Mouse (Mus musculus): ENCODE results near the gene Ncoa6.
A peak's percentile ranks its signal among the peaks of the same experiment; 100 is the strongest.
"Not testable (repeated sequence)": the region's sequence is repeated elsewhere in the genome, so short reads cannot be mapped to it uniquely, and the experiment has no call there.

Ncoa6 gene

GRCm38 (mm10) chr2:155473570-155474088 lies at the start of gene Ncoa6:
Gene Ncoa6 (minus strand): TSS chr2:155473894.
- peak; percentile 76 for DNase-seq (ENCODE audit: low read depth, low spot score)

- DNase-seq (ENCODE audit: low read depth, low spot score), result peak; percentile 17
These were observed 45.0 kb upstream of the Ncoa6 start for GRCm38 (mm10) chr2:155518531-155519270.

- peak; percentile 97 for DNase-seq (ENCODE audit: low read depth, low spot score)
These were observed 44.0 kb upstream of the Ncoa6 start, which contains the start of the genes Acss2 and Ggt7 for GRCm38 (mm10) chr2:155517455-155518423. Gene Acss2 (plus strand): TSS chr2:155517948. Gene Ggt7 (minus strand): TSS chr2:155518237.

GRCm38 (mm10) chr2:155515941-155516340 lies 42.2 kb upstream of the Ncoa6 start:
- peak; percentile 48 for DNase-seq (ENCODE audit: low read depth, low spot score)

GRCm38 (mm10) chr2:155514666-155515065 lies 41.0 kb upstream of the Ncoa6 start:
- DNase-seq (ENCODE audit: low read depth, low spot score), result peak; percentile 52

GRCm38 (mm10) chr2:155513543-155513942 lies 39.8 kb upstream of the Ncoa6 start:
- no peak for DNase-seq (ENCODE audit: low read depth, low spot score)

- peak; percentile 73 for DNase-seq (ENCODE audit: low read depth, low spot score)
These were observed 38.8 kb upstream of the Ncoa6 start for GRCm38 (mm10) chr2:155512479-155512878.

GRCm38 (mm10) chr2:155507721-155508470 lies 34.2 kb upstream of the Ncoa6 start:
- DNase-seq (ENCODE audit: low read depth, low spot score), result peak; percentile 23

- no peak for DNase-seq (ENCODE audit: low read depth, low spot score)
These were observed 32.1 kb upstream of the Ncoa6 start for GRCm38 (mm10) chr2:155505811-155506210.

GRCm38 (mm10) chr2:155504440-155505355 lies 31.0 kb upstream of the Ncoa6 start:
- peak; percentile 18 for DNase-seq (ENCODE audit: low read depth, low spot score)

GRCm38 (mm10) chr2:155502596-155502995 lies 28.9 kb upstream of the Ncoa6 start:
- DNase-seq (ENCODE audit: low read depth, low spot score), result no peak

GRCm38 (mm10) chr2:155490998-155491397 lies 17.3 kb upstream of the Ncoa6 start:
- no peak for DNase-seq (ENCODE audit: low read depth, low spot score)

GRCm38 (mm10) chr2:155482021-155482420 lies 8.3 kb upstream of the Ncoa6 start:
- peak; percentile 83 for DNase-seq (ENCODE audit: low read depth, low spot score)

GRCm38 (mm10) chr2:155472671-155473569 lies 774 bp downstream of the Ncoa6 start:
- DNase-seq (ENCODE audit: low read depth, low spot score), result peak; percentile 58

GRCm38 (mm10) chr2:155466861-155467260 lies 6.8 kb downstream of the Ncoa6 start:
- no peak for DNase-seq (ENCODE audit: low read depth, low spot score)

- DNase-seq (ENCODE audit: low read depth, low spot score), result no peak
These were observed 20.1 kb downstream of the Ncoa6 start for GRCm38 (mm10) chr2:155453591-155453990.

- peak; percentile 50 for DNase-seq (ENCODE audit: low read depth, low spot score)
These were observed 22.4 kb downstream of the Ncoa6 start for GRCm38 (mm10) chr2:155451256-155451655.

- DNase-seq (ENCODE audit: low read depth, low spot score), result not testable (repeated sequence)
These were observed 25.8 kb downstream of the Ncoa6 start for GRCm38 (mm10) chr2:155447906-155448305.

- peak; percentile 61 for DNase-seq (ENCODE audit: low read depth, low spot score)
These were observed 30.2 kb downstream of the Ncoa6 start for GRCm38 (mm10) chr2:155443446-155443845.
